Mouse (Mus musculus) layer of hippocampus, adult 18-20 months (tissue): ENCODE results near the gene Zmym3. TPM values are rescaled to one million over a fixed set of nuclear protein-coding genes. Genes with fewer than 3 reads are reported as not detected.
"Not testable (repeated sequence)": the region's sequence is repeated elsewhere in the genome, so short reads cannot be mapped to it uniquely, and the experiment has no call there.

Experiments used
- DNase-seq, 2 experiments: peaks; one replicate each; pipeline ENCODE4 v3.0.0; 2022; ENCODE audit warnings: low spot score in 2 of 2
- total RNA-seq, 2 experiments: library from RNA; stranded (reverse); gene quantifications; 2 replicates each; pipeline ENCODE4 v1.2.3; 2021

Zmym3 gene
- total RNA-seq, 2 experiments from 2014 or later: 159 to 174 TPM

DNA sequence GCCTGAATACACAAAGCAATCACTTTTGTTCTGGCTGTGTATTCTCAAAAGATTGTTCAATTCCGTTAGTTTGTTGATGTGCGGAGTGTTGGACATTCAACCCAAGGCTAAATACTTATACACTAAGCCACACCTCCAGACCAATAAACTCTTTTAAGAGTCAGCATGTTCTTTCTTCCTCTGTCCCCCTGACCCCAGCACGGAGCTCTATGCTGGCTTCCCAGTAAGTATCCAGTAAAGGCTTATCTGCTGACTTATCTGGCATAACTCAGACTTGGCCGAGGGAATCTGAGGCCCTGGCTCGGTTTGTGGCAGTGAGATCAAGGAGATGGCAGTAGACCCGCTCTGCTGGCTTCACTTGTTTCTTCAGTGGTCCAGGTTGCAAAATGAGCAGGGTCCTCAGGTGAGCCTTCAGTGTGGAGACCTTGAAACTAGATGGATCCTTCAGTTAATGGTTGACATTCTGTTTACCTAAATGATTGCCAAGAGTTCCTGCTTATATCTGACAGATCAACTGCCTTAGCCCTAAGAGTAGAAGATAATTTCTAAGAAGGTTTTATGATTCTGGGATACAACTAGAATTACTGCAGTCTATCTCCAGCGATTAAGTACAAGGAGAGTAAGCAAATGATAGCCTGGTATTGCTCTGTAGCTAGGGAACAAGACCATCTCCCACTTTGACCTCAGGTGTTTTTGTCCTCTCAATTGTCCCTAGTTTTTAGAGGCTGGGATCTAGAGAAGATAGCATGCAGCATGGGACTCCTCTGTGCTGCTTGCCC is 44.3 kb downstream of the Zmym3 start, which contains the start of gene Gjb1:
TSS of gene Gjb1 (plus strand) at position 189 of the 779 bp plus-strand sequence.
- DNase-seq: no peak

DNA sequence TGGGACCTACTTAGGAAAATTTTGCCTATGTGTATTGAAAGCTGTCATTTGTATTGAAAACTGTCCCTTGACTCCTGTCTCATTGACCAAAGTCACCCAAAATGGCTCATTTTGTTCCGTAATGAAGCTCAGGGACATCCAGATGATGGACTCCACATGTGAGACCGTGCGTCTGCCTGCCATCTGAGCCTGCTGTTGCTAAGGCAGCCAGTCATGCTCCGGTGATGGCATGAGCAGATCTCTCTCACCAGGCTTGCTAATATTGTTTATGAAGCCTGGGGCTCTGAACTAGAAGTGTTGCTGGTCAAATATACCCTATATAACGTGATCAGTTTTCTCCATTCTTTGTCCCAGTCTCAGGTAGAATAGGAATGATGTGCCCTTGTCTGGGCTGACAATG is 47.7 kb downstream of the Zmym3 start:
- DNase-seq: no peak

DNA sequence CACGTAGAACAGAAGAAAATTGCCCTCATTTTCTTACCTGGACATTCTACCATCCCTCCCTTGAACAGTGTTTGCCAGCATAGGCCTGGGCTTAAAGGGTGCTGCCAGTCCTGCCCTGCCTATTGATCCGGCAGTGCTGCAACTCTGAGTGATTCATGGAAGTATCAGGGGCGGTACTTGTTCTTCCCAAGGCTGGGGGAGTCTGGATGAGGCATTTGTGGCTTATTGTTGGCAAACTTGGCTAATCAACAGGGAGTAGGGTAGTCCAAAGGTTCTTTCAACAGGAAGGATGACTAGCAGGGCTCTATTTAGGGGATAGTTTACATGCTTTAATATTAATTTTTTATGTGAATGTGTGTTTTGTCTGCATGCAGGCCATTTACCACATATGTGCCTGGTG is 50.1 kb downstream of the Zmym3 start:
- DNase-seq: no peak

DNA sequence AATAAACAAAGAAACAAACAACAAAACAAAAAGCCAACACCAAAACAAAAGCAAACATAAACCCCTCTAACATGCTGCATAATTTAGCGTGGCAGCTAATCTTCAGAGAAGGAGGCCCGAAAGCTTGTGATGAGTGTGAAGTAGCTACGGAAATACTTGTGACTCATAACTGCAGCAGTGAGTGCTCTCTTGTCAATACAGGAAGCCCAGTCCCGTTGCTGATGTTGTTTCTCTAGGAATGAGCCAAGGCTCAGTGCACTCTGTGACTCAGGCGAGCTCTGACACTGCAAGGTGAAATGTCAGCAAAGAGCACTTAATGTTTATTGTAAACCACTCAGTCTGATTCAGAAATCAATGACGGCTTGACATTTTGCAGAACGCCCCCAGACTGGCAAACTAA is 51.6 kb downstream of the Zmym3 start:
- no peak for DNase-seq

DNA sequence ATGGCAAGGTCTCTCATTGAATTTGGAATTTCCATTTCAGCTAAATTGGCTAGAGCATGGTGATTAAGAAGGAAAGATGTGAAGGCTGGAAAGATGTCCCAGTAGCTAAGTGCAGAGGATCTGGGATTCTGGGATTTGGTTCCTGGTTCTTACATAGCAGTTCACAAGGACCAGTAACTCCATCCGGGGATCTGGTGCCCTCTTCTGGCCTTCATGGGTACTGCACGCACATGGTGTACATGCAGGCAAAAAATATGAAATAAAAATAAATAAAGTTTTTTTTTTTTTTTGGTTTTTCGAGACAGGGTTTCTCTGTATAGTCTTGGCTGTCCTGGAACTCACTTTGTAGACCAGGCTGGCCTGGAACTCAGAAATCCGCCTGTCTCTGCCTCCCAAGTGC is 61.7 kb downstream of the Zmym3 start:
- not testable (repeated sequence) for DNase-seq

Other genes starting within 250 kb of the Zmym3 start
- gene Snx12, start 198.3 kb downstream of the Zmym3 start, total RNA-seq: 10 to 100 TPM; 91.6 to 93.0 TPM
- gene Foxo4, start 166.3 kb downstream of the Zmym3 start, total RNA-seq: 10 to 100 TPM; 23.3 to 25.3 TPM
- gene Gm614, start 156.9 kb downstream of the Zmym3 start, total RNA-seq: not detected
- under 1 TPM; 0.74 to 0.79 TPM for gene Il2rg, start 152.6 kb downstream of the Zmym3 start, total RNA-seq
- not detected for gene Gm20489, start 151.8 kb downstream of the Zmym3 start, total RNA-seq
- 10 to 100 TPM; 21.6 to 27.6 TPM for gene Med12, start 146.8 kb downstream of the Zmym3 start, total RNA-seq
- gene Nlgn3, start 121.7 kb downstream of the Zmym3 start, total RNA-seq: 100 to 1,000 TPM; 168 to 183 TPM
- 10 to 100 TPM; 13.9 to 14.4 TPM for gene Gjb1, start 44.5 kb downstream of the Zmym3 start, total RNA-seq
- 100 to 1,000 TPM; 124 to 147 TPM for gene Nono, start 8.5 kb upstream of the Zmym3 start, total RNA-seq
- gene Itgb1bp2, start 28.2 kb upstream of the Zmym3 start, total RNA-seq: 1 to 10 TPM in 1 of 2 experiments, not detected in 1; 1.1 TPM
- gene Taf1, start 111.9 kb upstream of the Zmym3 start, total RNA-seq: 10 to 100 TPM; 49.9 to 50.9 TPM
- gene Ogt, start 219.2 kb upstream of the Zmym3 start, total RNA-seq: 100 to 1,000 TPM; 195 to 213 TPM